Mouse (Mus musculus): ENCODE measurements around the gene D1Ertd622e. TPM values are rescaled to one million over a fixed set of nuclear protein-coding genes. Genes with fewer than 3 reads are reported as not detected.

The D1Ertd622e gene
- polyA plus RNA-seq, 1 experiment from 2014 or later = 13.6 TPM

DNA sequence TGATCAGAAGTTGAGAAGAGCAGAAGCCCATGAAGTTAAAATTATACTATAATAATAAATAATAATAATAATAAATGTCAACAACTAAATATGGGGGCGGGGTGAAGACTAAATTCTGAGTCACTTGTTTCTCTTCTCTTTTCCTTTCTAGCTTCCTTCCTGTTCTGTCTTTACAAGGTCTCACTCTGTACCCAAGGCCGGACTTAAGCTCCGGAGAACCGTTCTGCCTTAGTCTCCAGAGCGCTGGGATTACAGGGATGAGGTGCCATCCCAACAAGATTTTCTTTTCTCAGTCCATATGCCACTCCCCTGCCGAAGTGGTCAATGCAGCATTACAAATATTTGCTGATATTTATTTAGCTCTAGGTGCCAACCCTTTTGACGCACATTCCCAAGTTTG, 450 bp upstream of the D1Ertd622e start:
- H3K9ac ChIP-seq = peak overlapping the region; percentile 84
- ATAC-seq (ENCODE audit: low FRiP score, low read depth) = no peak
- no peak overlapping the region for H3K27ac ChIP-seq

DNA sequence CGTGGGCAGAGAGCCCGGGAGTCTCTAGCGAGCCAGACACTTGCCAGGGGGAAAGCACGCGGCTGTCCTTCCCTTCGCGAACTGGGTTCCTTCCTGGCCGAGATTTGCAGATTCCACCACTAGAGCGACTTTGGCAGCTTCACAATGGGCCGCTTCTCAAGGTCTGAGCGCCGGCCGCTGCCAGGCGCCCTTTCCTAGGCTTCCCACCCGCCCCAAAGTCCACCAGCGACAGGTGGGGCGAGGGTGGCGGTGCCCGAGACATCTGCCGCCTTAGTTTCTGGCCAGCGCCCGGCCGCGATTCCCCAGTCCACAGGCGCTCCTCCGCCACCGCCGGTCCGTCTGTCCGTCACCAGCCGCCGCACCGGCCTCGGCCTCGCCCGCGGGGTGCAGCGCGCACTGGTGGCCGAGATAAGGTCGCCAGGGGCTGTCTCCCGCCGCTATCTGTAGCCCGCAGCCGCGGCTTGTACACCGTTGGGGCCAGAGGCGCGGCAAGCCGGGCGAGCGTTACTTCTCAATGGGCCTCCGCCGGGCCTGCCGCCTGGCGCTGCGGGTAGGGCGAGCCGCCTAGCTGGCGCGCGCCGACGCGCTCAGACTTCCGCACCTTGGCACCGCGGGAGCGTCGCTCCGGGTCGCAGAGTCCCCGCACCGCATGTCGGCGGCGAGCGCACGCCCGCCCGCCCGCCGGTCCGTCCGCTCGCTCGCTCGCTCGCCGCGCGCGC, 1.0 kb downstream of the D1Ertd622e start:
- H3K4me3 ChIP-seq = peak overlapping the region; percentile 93
- no peaks in the 10 kb centered on the region for H3K9me3 ChIP-seq
- ATAC-seq (ENCODE audit: low FRiP score, low read depth) = peak; percentile 41
- H3K27ac ChIP-seq = peak overlapping the region; percentile 78; the same call in 1 of the 2 replicates
- no peaks in the 10 kb centered on the region for H3K36me3 ChIP-seq
- H3K4me2 ChIP-seq (replicated peaks) = peak overlapping the region; percentile 91
- H3K27me3 ChIP-seq = no peaks in the 10 kb centered on the region
- H3K9ac ChIP-seq = peak overlapping the region; percentile 84
- H3K4me1 ChIP-seq = peaks cover 37% of the 10 kb centered on the region
- WGBS = under 1% methylated on average over 79 of the region's 93 CpGs

More for the DNA sequence above, 450 bp upstream of the D1Ertd622e start:
- H3K36me3 ChIP-seq = no peaks in the 10 kb centered on the region
- peaks cover 24% of the 10 kb centered on the region for H3K4me1 ChIP-seq
- 21% methylated on average over 7 of the region's 7 CpGs for WGBS
- H3K4me3 ChIP-seq = peak overlapping the region; percentile 93
- no peaks in the 10 kb centered on the region for H3K27me3 ChIP-seq
- no peaks in the 10 kb centered on the region for H3K9me3 ChIP-seq
- H3K4me2 ChIP-seq (replicated peaks) = peak overlapping the region; percentile 91

DNA sequence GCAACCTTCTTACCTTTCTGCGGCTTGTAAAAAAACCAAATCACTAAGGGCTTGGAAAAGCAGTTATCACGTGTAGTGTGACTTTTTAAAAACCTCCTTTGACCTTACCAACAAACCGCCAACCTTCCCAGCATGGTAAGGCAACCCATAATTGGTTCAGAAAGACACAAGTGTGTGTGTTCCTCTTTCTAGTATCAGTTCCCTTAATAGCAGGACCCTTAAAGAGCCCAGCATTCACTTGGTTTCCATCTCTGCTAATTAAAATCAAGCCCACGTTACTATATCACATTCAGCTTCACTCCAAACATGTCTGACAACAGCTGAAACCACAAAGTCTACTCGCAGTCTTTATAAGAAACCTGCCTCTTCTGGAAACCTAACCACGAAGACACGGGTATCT, 2.5 kb downstream of the D1Ertd622e start:
- Histone ChIP-seq H3K27me3 (no peaks in the 10 kb centered on the region), H3K4me2 (replicated peaks) (peak overlapping the region; percentile 91), H3K9ac (no peak overlapping the region), H3K9me3 (no peaks in the 10 kb centered on the region), H3K27ac (no peak overlapping the region), H3K4me1 (peaks cover 49% of the 10 kb centered on the region), H3K4me3 (peak overlapping the region; percentile 12; the same call in 1 of the 2 replicates), H3K36me3 (no peaks in the 10 kb centered on the region)
- 55% methylated on average over 7 of the region's 7 CpGs for WGBS
- no peak for ATAC-seq (ENCODE audit: low FRiP score, low read depth)

DNA sequence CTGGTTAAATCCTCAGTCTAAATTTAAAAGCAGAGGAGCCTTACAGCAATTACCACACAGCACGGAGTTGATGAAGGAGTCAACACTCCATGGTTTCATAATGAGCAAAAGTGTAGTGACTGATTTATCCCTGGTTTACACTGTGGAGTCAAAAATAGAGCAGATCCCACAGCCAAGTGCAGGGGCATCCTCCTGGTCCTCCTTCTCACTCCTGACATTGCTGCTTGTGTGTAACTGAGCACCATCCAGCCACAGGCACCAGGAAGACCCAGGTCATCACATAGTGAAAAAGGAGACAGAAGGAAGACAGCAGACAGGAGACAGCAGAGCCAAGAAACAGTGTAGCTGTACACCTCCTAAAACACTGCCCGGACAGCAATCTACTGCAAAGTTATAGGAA, 4.1 kb downstream of the D1Ertd622e start:
- H3K27me3 ChIP-seq = no peaks in the 10 kb centered on the region
- no peak overlapping the region for H3K4me2 ChIP-seq (replicated peaks)
- peaks cover 50% of the 10 kb centered on the region for H3K4me1 ChIP-seq
- no peak for ATAC-seq (ENCODE audit: low FRiP score, low read depth)
- WGBS = 65% methylated on average over 2 of the region's 2 CpGs
- H3K4me3 ChIP-seq = no peak overlapping the region
- no peak overlapping the region for H3K9ac ChIP-seq
- no peaks in the 10 kb centered on the region for H3K9me3 ChIP-seq
- no peaks in the 10 kb centered on the region for H3K36me3 ChIP-seq
- H3K27ac ChIP-seq = no peak overlapping the region

DNA sequence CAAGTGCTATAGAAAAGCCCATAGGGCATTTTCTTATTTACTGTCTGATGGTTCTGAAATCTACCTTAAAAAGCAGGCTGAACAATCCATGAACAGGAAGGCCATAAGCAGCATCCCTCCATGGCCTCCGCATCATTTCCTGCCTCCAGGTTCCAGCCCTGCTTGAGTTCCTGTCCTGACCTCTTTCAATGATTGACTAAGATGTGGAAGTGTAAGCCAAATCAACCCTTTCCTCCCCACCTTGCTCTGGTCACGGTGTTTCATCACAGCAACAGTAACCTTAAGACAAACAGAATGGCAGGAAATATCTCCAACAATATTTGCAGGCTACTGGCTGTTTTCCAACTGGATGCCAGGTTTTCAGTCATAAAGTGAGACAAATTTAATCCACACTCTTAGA, 4.7 kb downstream of the D1Ertd622e start:
- no peak for ATAC-seq (ENCODE audit: low FRiP score, low read depth)
- H3K4me2 ChIP-seq (replicated peaks) = no peak overlapping the region
- no peak overlapping the region for H3K27ac ChIP-seq
- H3K4me3 ChIP-seq = no peak overlapping the region
- no peaks in the 10 kb centered on the region for H3K27me3 ChIP-seq
- no peaks in the 10 kb centered on the region for H3K36me3 ChIP-seq
- 63% methylated on average over 2 of the region's 2 CpGs for WGBS
- peaks cover 47% of the 10 kb centered on the region for H3K4me1 ChIP-seq
- no peak overlapping the region for H3K9ac ChIP-seq
- H3K9me3 ChIP-seq = no peaks in the 10 kb centered on the region

DNA sequence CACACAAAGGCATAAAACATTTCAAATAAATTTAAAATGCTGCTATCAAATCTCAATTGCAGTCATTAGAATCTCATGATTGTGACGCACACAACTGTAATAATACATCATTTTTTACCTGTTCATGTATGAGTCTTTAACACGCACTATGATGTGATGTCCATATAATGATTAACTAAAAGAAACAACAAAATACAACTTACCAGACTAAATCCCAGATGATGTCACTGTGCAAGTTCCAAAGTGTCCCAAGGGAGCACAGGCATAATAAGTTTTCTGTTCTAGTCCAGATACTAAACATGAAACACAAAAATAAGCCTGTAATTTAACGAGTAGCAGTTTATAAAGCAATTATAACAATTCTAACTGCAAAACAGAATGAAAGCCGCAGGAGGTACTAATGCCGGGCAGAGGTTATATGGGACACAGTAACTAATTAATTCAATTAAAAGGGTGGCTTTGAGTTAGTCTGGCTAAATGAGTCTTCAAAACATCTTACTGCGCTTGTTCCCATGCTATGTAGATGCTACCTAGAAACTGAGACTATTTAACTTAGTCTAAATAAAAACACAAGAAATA, 7.4 kb downstream of the D1Ertd622e start:
- Histone ChIP-seq H3K9me3 (no peaks in the 10 kb centered on the region), H3K4me2 (replicated peaks) (no peak overlapping the region), H3K4me1 (peaks cover 55% of the 10 kb centered on the region), H3K4me3 (no peak overlapping the region), H3K36me3 (no peaks in the 10 kb centered on the region), H3K27me3 (no peaks in the 10 kb centered on the region), H3K27ac (no peak overlapping the region), H3K9ac (no peak overlapping the region)
- WGBS = 53% methylated on average over 6 of the region's 6 CpGs
- no peak for ATAC-seq (ENCODE audit: low FRiP score, low read depth)

DNA sequence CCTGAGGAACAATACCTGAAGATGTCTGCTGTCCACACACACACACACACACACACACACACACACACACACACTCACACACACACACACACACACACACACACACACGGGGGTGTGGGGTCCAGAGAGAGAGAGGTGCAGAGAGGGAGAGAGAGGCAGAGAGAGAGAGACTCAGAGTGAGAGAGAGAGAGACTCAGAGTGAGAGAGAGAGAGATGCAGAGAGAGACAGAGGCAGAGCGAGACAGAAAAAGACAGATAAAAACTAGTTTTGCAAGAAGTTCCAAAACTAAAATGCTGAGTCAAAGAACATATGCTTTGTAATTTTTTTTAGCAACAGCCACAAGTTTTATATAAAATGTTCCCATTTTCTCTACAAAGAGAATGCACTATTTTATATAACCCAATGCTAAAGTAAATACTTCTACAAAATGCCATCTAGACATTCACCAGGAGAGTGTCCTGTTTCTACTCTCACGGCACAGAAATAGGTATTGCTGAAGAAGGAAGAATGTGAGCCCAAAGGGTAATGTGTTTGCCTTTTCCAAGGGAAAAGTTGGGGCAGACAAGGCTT, 11.2 kb downstream of the D1Ertd622e start:
- Histone ChIP-seq H3K4me2 (replicated peaks) (no peak overlapping the region), H3K27me3 (no peaks in the 10 kb centered on the region), H3K9ac (no peak overlapping the region), H3K4me1 (peaks cover 31% of the 10 kb centered on the region), H3K4me3 (no peak overlapping the region), H3K36me3 (peaks cover 7% of the 10 kb centered on the region; the same call in 1 of the 2 replicates), H3K9me3 (0 out of 2 replicates have a peak, but pooled peaks cover 3% of the 10 kb centered on the region), H3K27ac (no peak overlapping the region)
- ATAC-seq (ENCODE audit: low FRiP score, low read depth) = no peak
- WGBS = 63% methylated on average over 3 of the region's 3 CpGs

DNA sequence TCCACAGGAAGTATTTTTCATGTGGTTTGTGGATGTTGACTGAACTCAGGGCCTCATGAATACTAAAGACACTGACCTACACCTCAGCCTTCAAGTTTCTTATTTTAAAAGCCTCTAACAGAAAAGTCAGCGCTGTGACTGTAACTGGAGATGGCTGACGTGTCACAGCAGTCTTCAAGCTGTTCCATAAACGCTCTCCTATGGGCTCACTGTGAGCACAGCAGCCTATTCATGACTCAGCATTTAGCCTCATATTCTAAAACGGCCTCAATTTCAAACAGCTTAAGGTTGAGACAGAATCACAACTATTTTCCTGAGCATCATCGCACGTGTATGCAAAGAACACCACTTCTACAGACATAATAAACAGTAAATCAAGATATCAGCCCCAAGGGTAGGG, 11.8 kb downstream of the D1Ertd622e start:
- Histone ChIP-seq H3K4me2 (replicated peaks) (no peak overlapping the region), H3K9ac (no peak overlapping the region), H3K4me3 (no peak overlapping the region), H3K27me3 (no peaks in the 10 kb centered on the region), H3K36me3 (peaks cover 11% of the 10 kb centered on the region; the same call in 1 of the 2 replicates), H3K27ac (no peak overlapping the region), H3K4me1 (peaks cover 25% of the 10 kb centered on the region), H3K9me3 (0 out of 2 replicates have a peak, but pooled peaks cover 3% of the 10 kb centered on the region)
- 42% methylated on average over 6 of the region's 6 CpGs for WGBS
- ATAC-seq (ENCODE audit: low FRiP score, low read depth) = peak; percentile 84

DNA sequence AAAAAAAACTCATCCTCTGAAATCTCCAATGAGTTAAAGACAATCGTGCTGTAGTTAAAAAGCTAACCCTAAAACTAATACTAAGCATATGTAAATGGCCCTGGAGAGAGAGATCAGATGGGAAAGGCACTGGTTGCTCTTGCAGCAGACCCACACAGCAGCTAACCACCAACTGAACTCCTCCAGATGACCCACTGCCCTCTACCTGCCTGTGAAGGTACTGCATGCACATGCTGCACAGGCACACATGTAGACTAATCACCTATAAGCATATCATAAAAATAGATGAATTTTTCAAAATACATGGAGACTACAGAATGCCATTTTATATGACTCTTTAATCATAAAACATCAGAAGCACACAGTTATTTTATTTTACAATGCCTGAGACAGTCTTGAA, 14.8 kb downstream of the D1Ertd622e start:
- 0 out of 2 replicates have a peak, but pooled peaks cover 3% of the 10 kb centered on the region for H3K9me3 ChIP-seq
- H3K4me2 ChIP-seq (replicated peaks) = no peak overlapping the region
- WGBS = 95% methylated on average over 1 of the region's 1 CpGs
- H3K36me3 ChIP-seq = peaks cover 14% of the 10 kb centered on the region; the same call in 1 of the 2 replicates
- no peaks in the 10 kb centered on the region for H3K27me3 ChIP-seq
- H3K4me3 ChIP-seq = no peak overlapping the region
- ATAC-seq (ENCODE audit: low FRiP score, low read depth) = no peak
- H3K27ac ChIP-seq = no peak overlapping the region
- no peak overlapping the region for H3K9ac ChIP-seq
- H3K4me1 ChIP-seq = peaks cover 18% of the 10 kb centered on the region

DNA sequence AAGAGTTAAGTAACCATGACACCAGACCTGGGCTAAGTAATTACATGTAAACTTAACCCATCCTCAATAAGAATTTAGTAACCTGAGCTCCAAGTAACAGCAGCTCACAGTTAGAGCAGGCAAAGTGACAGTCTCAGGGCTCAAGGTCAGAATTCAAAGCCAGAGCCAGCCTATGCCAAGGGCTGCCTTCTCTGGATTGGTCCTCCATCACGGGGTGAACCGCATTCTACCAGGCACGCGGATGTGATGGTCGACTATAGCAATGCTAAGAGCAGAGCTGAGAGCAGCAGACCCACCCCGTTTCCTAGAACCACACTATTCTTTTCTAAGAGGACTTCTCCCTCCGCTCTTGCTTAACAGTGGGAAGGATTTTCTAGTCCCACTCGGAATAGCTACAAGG, 27.8 kb downstream of the D1Ertd622e start:
- ATAC-seq (ENCODE audit: low FRiP score, low read depth) = no peak
- WGBS = 87% methylated on average over 8 of the region's 8 CpGs
- H3K27ac ChIP-seq = no peak overlapping the region
- no peaks in the 10 kb centered on the region for H3K27me3 ChIP-seq
- no peaks in the 10 kb centered on the region for H3K9me3 ChIP-seq
- no peak overlapping the region for H3K4me3 ChIP-seq
- no peak overlapping the region for H3K4me2 ChIP-seq (replicated peaks)
- peaks cover 3% of the 10 kb centered on the region; the same call in 1 of the 2 replicates for H3K36me3 ChIP-seq
- H3K9ac ChIP-seq = no peak overlapping the region
- 0 out of 2 replicates have a peak, but pooled peaks cover 3% of the 10 kb centered on the region for H3K4me1 ChIP-seq

DNA sequence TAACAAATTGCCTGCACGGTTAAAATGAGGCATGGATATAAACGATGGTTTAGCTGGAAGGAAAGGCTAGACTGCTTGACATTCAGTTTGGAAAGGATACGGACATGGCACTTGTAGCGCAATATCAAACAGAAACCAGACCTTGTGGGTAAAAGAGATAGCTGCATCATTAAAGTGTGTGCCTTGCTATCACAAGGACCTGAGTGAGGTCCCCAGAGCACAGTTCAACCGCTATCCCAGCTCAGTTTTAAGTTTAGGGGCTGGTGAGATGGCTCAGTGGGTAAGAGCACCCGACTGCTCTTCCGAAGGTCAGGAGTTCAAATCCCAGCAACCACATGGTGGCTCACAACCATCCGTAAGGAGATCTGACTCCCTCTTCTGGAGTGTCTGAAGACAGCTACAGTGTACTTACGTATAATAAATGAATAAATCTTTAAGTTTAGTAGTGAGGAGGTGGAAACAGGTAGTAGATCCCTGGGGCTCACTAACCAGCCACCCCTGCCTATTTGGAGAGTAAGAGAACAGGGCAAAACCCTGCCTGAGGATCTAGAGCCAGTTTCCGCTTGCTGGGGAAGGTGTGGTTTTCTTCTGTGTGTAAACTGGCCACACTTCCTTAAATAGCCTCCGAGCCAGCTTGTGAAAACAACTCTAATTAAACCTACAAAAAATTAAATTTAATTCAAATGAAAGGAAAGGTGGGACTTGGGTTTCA, 29.2 kb downstream of the D1Ertd622e start:
- H3K9ac ChIP-seq = no peak overlapping the region
- 0 out of 2 replicates have a peak, but pooled peaks cover 3% of the 10 kb centered on the region for H3K4me1 ChIP-seq
- no peaks in the 10 kb centered on the region for H3K9me3 ChIP-seq
- ATAC-seq (ENCODE audit: low FRiP score, low read depth) = no peak
- no peak overlapping the region for H3K4me3 ChIP-seq
- H3K4me2 ChIP-seq (replicated peaks) = no peak overlapping the region
- no peaks in the 10 kb centered on the region for H3K27me3 ChIP-seq
- 79% methylated on average over 11 of the region's 11 CpGs for WGBS
- H3K36me3 ChIP-seq = no peaks in the 10 kb centered on the region
- H3K27ac ChIP-seq = no peak overlapping the region
